ENCODE assay signal across 9 mouse cellular contexts in genomic region chr11:96956009-96956724, GRCm38 (mm10). TPM values are rescaled to one million over a fixed set of nuclear protein-coding genes. Genes with fewer than 3 reads are reported as not detected.
DNase-seq lines count a peak whose midpoint lies in the region; ATAC-seq lines count a peak whose summit lies in the region.
"Had no signal": no experiment of that assay in that cellular context is flagged by ENCODE, and none has a peak within 500 bp of the region (broad histone marks: within the 10 kb centered on the region; RNA-seq: fewer than 3 reads in every experiment).

No protein-coding gene starts in this region.

- H3K27me3 ChIP-seq in kidney, embryonic 15.5 days: no peaks in the 10 kb centered on the region
- H3K27me3 ChIP-seq: lung, embryonic 15.5 days had no signal

- 0 out of 2 replicates have a peak, but pooled peaks have one; percentile 50 for ATAC-seq in kidney, embryonic 15.5 days (replicated peaks; ENCODE audit: low FRiP score)

- no peak overlapping the region for H3K27ac ChIP-seq in kidney, embryonic 15.5 days
- H3K27ac ChIP-seq: lung, embryonic 15.5 days had no signal

- no peak overlapping the region for H3K4me2 ChIP-seq in kidney, embryonic 15.5 days
- H3K4me2 ChIP-seq: lung, embryonic 15.5 days had no signal

- peaks cover 93% of the 10 kb centered on the region for H3K36me3 ChIP-seq in kidney, embryonic 15.5 days

- 0 out of 2 replicates have a peak, but pooled peaks cover 5% of the 10 kb centered on the region for H3K4me1 ChIP-seq in kidney, embryonic 15.5 days
- H3K4me1 ChIP-seq: lung, embryonic 15.5 days had no signal

- intact Hi-C loops in left cerebral cortex, postnatal 10 days (cut with DNase I): no loop called here

- H3K9ac ChIP-seq in kidney, embryonic 15.5 days: no peak overlapping the region
- H3K9ac ChIP-seq: lung, embryonic 15.5 days had no signal

- H3K9me3 ChIP-seq in kidney, embryonic 15.5 days (replicated peaks): no peaks in the 10 kb centered on the region
- H3K9me3 ChIP-seq: lung, embryonic 15.5 days had no signal

- 64% methylated on average over 20 of the region's 20 CpGs for WGBS in kidney, embryonic 15.5 days

- H3K4me3 ChIP-seq in kidney, embryonic 15.5 days (replicated peaks): no peak overlapping the region
- H3K4me3 ChIP-seq: lung, embryonic 15.5 days had no signal

- DNase-seq in kidney, adult 9 months: no peak
- peak; percentile 87 for DNase-seq in ES-CJ7 (ENCODE audit: low read depth, low spot score)
- peak; percentile 52 for DNase-seq in embryo, embryonic 11 days
- DNase-seq in liver: peak; percentile 89
- no peak for DNase-seq in urinary bladder, postnatal 36 days (ENCODE audit: low spot score in 2 of 2)
- no peak for DNase-seq in left cerebral cortex, postnatal 10 days (ENCODE audit: extremely low spot score in 1 of 2, low spot score in 2 of 2)
- DNase-seq in lung, postnatal 36 days: no peak

RNA-seq across cellular contexts. Expression of gene Pnpo, which starts 12.4 kb away (rescaled TPM):
- 34.3 and 42.6 TPM in 2 replicates for polyA plus RNA-seq in kidney, embryonic 15.5 days (2015; fragmentation: Nextera tagmentation; extraction: Ambion mirVana)
- 10 to 100 TPM; 30.9 to 32.6 TPM for total RNA-seq in left cerebral cortex, postnatal 10 days (2021)

RNA-seq across cellular contexts. Expression of gene Sp2, which starts 26.6 kb away (rescaled TPM):
- polyA plus RNA-seq in kidney, embryonic 15.5 days (2015; fragmentation: Nextera tagmentation; extraction: Ambion mirVana): 19.9 and 22.7 TPM in 2 replicates
- total RNA-seq in left cerebral cortex, postnatal 10 days (2021): 10 to 100 TPM in 1 of 2 experiments, 1 to 10 TPM in 1; 9.9 to 10.7 TPM

RNA-seq across cellular contexts. Expression of gene Prr15l, which starts 28.3 kb away (rescaled TPM):
- 37.6 and 38.7 TPM in 2 replicates for polyA plus RNA-seq in kidney, embryonic 15.5 days (2015; fragmentation: Nextera tagmentation; extraction: Ambion mirVana)
- total RNA-seq in left cerebral cortex, postnatal 10 days (2021): not detected

RNA-seq across cellular contexts. Expression of gene Cdk5rap3, which starts 39.9 kb away (rescaled TPM):
- 78.9 and 79.5 TPM in 2 replicates for polyA plus RNA-seq in kidney, embryonic 15.5 days (2015; fragmentation: Nextera tagmentation; extraction: Ambion mirVana)
- 10 to 100 TPM; 50.5 to 52.5 TPM for total RNA-seq in left cerebral cortex, postnatal 10 days (2021)

RNA-seq across cellular contexts. Expression of gene Sp6, which starts 57.0 kb away (rescaled TPM):
- 1.4 and 1.5 TPM in 2 replicates for polyA plus RNA-seq in kidney, embryonic 15.5 days (2015; fragmentation: Nextera tagmentation; extraction: Ambion mirVana)
- 1 to 10 TPM; 2.3 to 3.1 TPM for total RNA-seq in left cerebral cortex, postnatal 10 days (2021)

Comparison
In these comparisons a context has a peak if more than half of its experiments do, and no peak if none do; other contexts are left out.
1. DNase-seq: peak in ES-CJ7 (single experiment), embryo, embryonic 11 days (single experiment) and liver (single experiment); none in kidney, adult 9 months (single experiment), urinary bladder, postnatal 36 days (0 of 2), left cerebral cortex, postnatal 10 days (0 of 2) and lung, postnatal 36 days (single experiment).